Mouse (Mus musculus): ENCODE measurements around the gene Adamts3.

DNA sequence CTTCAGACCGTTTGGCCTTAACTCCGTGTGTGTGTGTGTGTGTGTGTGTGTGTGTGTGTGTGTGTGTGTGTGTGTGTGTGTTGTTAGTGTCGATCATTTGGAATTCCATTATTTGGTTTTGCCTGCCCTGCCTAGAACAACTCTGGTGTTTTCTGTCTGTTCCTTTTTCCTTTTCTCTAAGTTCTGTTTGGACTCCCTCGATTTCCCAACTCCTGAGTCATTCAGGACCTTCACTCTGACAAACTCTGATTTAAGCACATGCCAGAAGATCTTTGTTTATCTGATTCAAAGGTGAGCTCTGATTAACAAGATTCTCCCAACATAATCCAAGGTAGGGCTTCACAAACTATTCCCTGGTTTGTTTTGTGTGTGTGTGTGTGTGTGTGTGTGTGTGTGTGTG is 1.9 kb upstream of the Adamts3 start:
- TF ChIP-seq CTCF (IDR thresholded peaks at IDR 0.05; ENCODE audit: control insufficient read depth, insufficient read depth, insufficient read length) (no peak), MYOD1 (IDR thresholded peaks at IDR 0.05; ENCODE audit: control insufficient read depth, insufficient read length, low read depth) (no peak)

All from C2C12 (cell line).